23 mouse cellular contexts compared by ENCODE assay signal in genomic region chr9:56065011-56065410, GRCm38 (mm10). TPM values are rescaled to one million over a fixed set of nuclear protein-coding genes. Genes with fewer than 3 reads are reported as not detected.
DNase-seq lines count a peak whose midpoint lies in the region.
"Had no signal": no experiment of that assay in that cellular context is flagged by ENCODE, and none has a peak within 500 bp of the region (broad histone marks: within the 10 kb centered on the region; RNA-seq: fewer than 3 reads in every experiment).

No protein-coding gene starts in this region.

- peak; percentile 21 for DNase-seq in adrenal gland, postnatal 14 days
- DNase-seq in adrenal gland, postnatal 4 days (ENCODE audit: low spot score in 2 of 2), result no peak
- DNase-seq in heart, adult 9 months (ENCODE audit: low spot score in 2 of 2), result peak; percentile 14 to 26
- DNase-seq in heart, postnatal 36 days, result no peak
- peak; percentile 22 to 32 for DNase-seq in kidney, postnatal 36 days
- no peak for DNase-seq in kidney, postnatal 25 days
- DNase-seq in right cerebral cortex, postnatal 14 days, result no peak
- DNase-seq: cerebellum, adult 8-10 months; cerebellum, postnatal 25 days; kidney, adult 11 months; lung, postnatal 4 days; right cerebral cortex, adult 18-20 months; right cerebral cortex, postnatal 4 days; thymus, adult 18-20 months; thymus, postnatal 25 days had no signal

- intact Hi-C loops in heart, postnatal 36 days (cut with DNase I), result no loop called here

RNA-seq across cellular contexts. Expression of gene Rcn2, which starts 23.4 kb away (rescaled TPM):
- total RNA-seq in adrenal gland, postnatal 14 days (2021), result 37.2 and 37.7 TPM in 2 replicates
- total RNA-seq in adrenal gland, postnatal 4 days (2021), result 10 to 100 TPM; 73.0 to 73.2 TPM
- total RNA-seq in heart, postnatal 36 days (2021), result 10 to 100 TPM; 26.7 to 29.1 TPM

RNA-seq across cellular contexts. Expression of gene Pstpip1, which starts 24.8 kb away (rescaled TPM):
- total RNA-seq in adrenal gland, postnatal 14 days (2021), result 1.3 and 8.9 TPM in 2 replicates
- total RNA-seq in adrenal gland, postnatal 4 days (2021), result 1 to 10 TPM; 2.3 to 2.6 TPM
- 1 to 10 TPM; 1.1 TPM for total RNA-seq in heart, postnatal 36 days (2021)
- total RNA-seq: G1E had no signal

RNA-seq across cellular contexts. Expression of gene 4930563M21Rik, which starts 54.7 kb away (rescaled TPM):
- not detected in 2 replicates for total RNA-seq in adrenal gland, postnatal 14 days (2021)
- not detected for total RNA-seq in adrenal gland, postnatal 4 days (2021)
- not detected for total RNA-seq in heart, postnatal 36 days (2021)
- total RNA-seq: G1E; gastrocnemius, adult 8-10 months; hematopoietic stem cell, adult 5-6 weeks; layer of hippocampus, adult 18-20 months; layer of hippocampus, postnatal 25 days; left cerebral cortex, adult 8-10 months; left cerebral cortex, postnatal 36 days; midbrain, postnatal 0 days had no signal

Comparison
In these comparisons a context has a peak if more than half of its experiments do, and no peak if none do; other contexts are left out.
1. DNase-seq: peak in adrenal gland, postnatal 14 days (single experiment), heart, adult 9 months (2 of 2) and kidney, postnatal 36 days (2 of 2); none in adrenal gland, postnatal 4 days (0 of 2), heart, postnatal 36 days (0 of 2), kidney, postnatal 25 days (0 of 2) and right cerebral cortex, postnatal 14 days (single experiment).